Mouse (Mus musculus): ENCODE measurements around the gene Foxl1. TPM values are rescaled to one million over a fixed set of nuclear protein-coding genes. Genes with fewer than 3 reads are reported as not detected.

The Foxl1 gene
- total and polyA plus RNA-seq, 3 experiments: 0.04 TPM; not detected in 2

- Histone ChIP-seq H3K4me1 (ENCODE audit: control insufficient read depth in 1 of 2, insufficient read depth in 2 of 2) (no peaks in the 10 kb centered on the region), H3K4me2 (ENCODE audit: insufficient read depth, low read depth, poor library complexity, severe bottlenecking) (no peak overlapping the region), H3K4me3 (replicated peaks in 1 of 3; ENCODE audit: low read depth in 2 of 3, low read length in 2 of 3, poor library complexity in 1 of 3) (no peak overlapping the region), H3K9ac (ENCODE audit: insufficient read depth, low read depth) (no peak overlapping the region), H3K79me2 (replicated peaks; ENCODE audit: control insufficient read depth, extremely low read depth, insufficient read depth, poor library complexity, severe bottlenecking) (no peaks in the 10 kb centered on the region), H3K27ac (ENCODE audit: insufficient read depth, low read depth) (no peak overlapping the region), H3K36me3 (replicated peaks in 1 of 2; ENCODE audit: control insufficient read depth in 1 of 2, insufficient read depth in 1 of 2, low read length in 1 of 2) (no peaks in the 10 kb centered on the region), H3K27me3 (replicated peaks) (peaks cover 66% of the 10 kb centered on the region), H3K9me3 (replicated peaks; ENCODE audit: low read length) (peaks cover 24% of the 10 kb centered on the region)
- in situ Hi-C loops (cut with MboI; ENCODE audit: low pct_ligation_motif_present, low pct_unique_long_range_greater_than_20kb, low sequenced_read_pairs): no loop called here
- TF ChIP-seq ETS1 (conservative IDR thresholded peaks at IDR 0.05; ENCODE audit: low read depth, low read length) (no peak), MYC (IDR thresholded peaks at IDR 0.05; ENCODE audit: low read depth, low read length) (no peak), CTCF (conservative IDR thresholded peaks at IDR 0.05 in 1 of 2, IDR thresholded peaks at IDR 0.05 in 1 of 2; ENCODE audit: low read depth in 2 of 2, low read length in 2 of 2) (no peak), ZNF384 (IDR thresholded peaks at IDR 0.05; ENCODE audit: low read depth, low read length) (no peak), IRF4 (IDR thresholded peaks at IDR 0.05; ENCODE audit: low read depth, low read length) (no peak), NRF1 (IDR thresholded peaks at IDR 0.05; ENCODE audit: low read depth, low read length) (no peak), MAFK (IDR thresholded peaks at IDR 0.05; ENCODE audit: insufficient replicate concordance, low read length) (no peak), HCFC1 (IDR thresholded peaks at IDR 0.05; ENCODE audit: low read depth, low read length) (no peak), TCF12 (IDR thresholded peaks at IDR 0.05; ENCODE audit: low read depth, low read length) (no peak), ZC3H11A (IDR thresholded peaks at IDR 0.05; ENCODE audit: low read depth, low read length) (no peak), SMC3 (IDR thresholded peaks at IDR 0.05; ENCODE audit: low read depth, low read length) (no peak), MAZ (IDR thresholded peaks at IDR 0.05; ENCODE audit: low read depth, low read length) (no peak), ZMIZ1 (IDR thresholded peaks at IDR 0.05; ENCODE audit: low read depth, low read length) (no peak), MEF2A (IDR thresholded peaks at IDR 0.05; ENCODE audit: borderline replicate concordance, low read depth, low read length) (no peak), JUND (conservative IDR thresholded peaks at IDR 0.05; ENCODE audit: low read depth, low read length) (no peak), SIN3A (IDR thresholded peaks at IDR 0.05; ENCODE audit: low read length) (no peak), RAD21 (IDR thresholded peaks at IDR 0.05; ENCODE audit: low read depth, low read length) (no peak), POLR2AphosphoS2 (IDR thresholded peaks at IDR 0.05; ENCODE audit: low read depth, low read length) (no peak), E2F4 (IDR thresholded peaks at IDR 0.05; ENCODE audit: insufficient replicate concordance, low read depth, low read length) (no peak)
- DNase-seq (ENCODE audit: extremely low read depth): no peak
- dilution Hi-C loops (cut with MboI; ENCODE audit: extremely low pct_ligation_motif_present, extremely low pct_unique_long_range_greater_than_20kb, low sequenced_read_pairs): no loop called here
These were observed 41.5 kb upstream of the Foxl1 start for GRCm38 (mm10) chr8:121086004-121086900.

- TF ChIP-seq EP300 (IDR thresholded peaks at IDR 0.05; ENCODE audit: low read length) (no peak), PAX5 (IDR thresholded peaks at IDR 0.05; ENCODE audit: low read length) (no peak), JUND (conservative IDR thresholded peaks at IDR 0.05; ENCODE audit: low read depth, low read length) (no peak), GABPA (IDR thresholded peaks at IDR 0.05; ENCODE audit: insufficient replicate concordance, low read depth, low read length) (no peak), CHD2 (IDR thresholded peaks at IDR 0.05; ENCODE audit: low read length) (no peak), BHLHE40 (IDR thresholded peaks at IDR 0.05; ENCODE audit: low read depth, low read length) (no peak), HCFC1 (IDR thresholded peaks at IDR 0.05; ENCODE audit: low read depth, low read length) (no peak), ETS1 (conservative IDR thresholded peaks at IDR 0.05; ENCODE audit: low read depth, low read length) (no peak), SIN3A (IDR thresholded peaks at IDR 0.05; ENCODE audit: low read length) (no peak), ELF1 (IDR thresholded peaks at IDR 0.05; ENCODE audit: low read depth, low read length) (no peak), NRF1 (IDR thresholded peaks at IDR 0.05; ENCODE audit: low read depth, low read length) (no peak), SMC3 (IDR thresholded peaks at IDR 0.05; ENCODE audit: low read depth, low read length) (no peak), MAFK (IDR thresholded peaks at IDR 0.05; ENCODE audit: insufficient replicate concordance, low read length) (no peak), IRF4 (IDR thresholded peaks at IDR 0.05; ENCODE audit: low read depth, low read length) (no peak), USF2 (conservative IDR thresholded peaks at IDR 0.05; ENCODE audit: low read depth, low read length) (no peak), RAD21 (IDR thresholded peaks at IDR 0.05; ENCODE audit: low read depth, low read length) (no peak), ZC3H11A (IDR thresholded peaks at IDR 0.05; ENCODE audit: low read depth, low read length) (no peak), ZKSCAN1 (IDR thresholded peaks at IDR 0.05; ENCODE audit: borderline replicate concordance, low read depth, low read length) (no peak), NELFE (IDR thresholded peaks at IDR 0.05; ENCODE audit: low read depth, low read length) (no peak)
- DNase-seq (ENCODE audit: extremely low read depth): no peak
- in situ Hi-C loops (cut with MboI; ENCODE audit: low pct_ligation_motif_present, low pct_unique_long_range_greater_than_20kb, low sequenced_read_pairs): no loop called here
- Histone ChIP-seq H3K27ac (ENCODE audit: insufficient read depth, low read depth) (no peak overlapping the region), H3K9ac (ENCODE audit: insufficient read depth, low read depth) (no peak overlapping the region), H3K79me2 (replicated peaks; ENCODE audit: control insufficient read depth, extremely low read depth, insufficient read depth, poor library complexity, severe bottlenecking) (no peaks in the 10 kb centered on the region), H3K36me3 (replicated peaks in 1 of 2; ENCODE audit: control insufficient read depth in 1 of 2, insufficient read depth in 1 of 2, low read length in 1 of 2) (no peaks in the 10 kb centered on the region), H3K9me3 (replicated peaks; ENCODE audit: low read length) (peaks cover 14% of the 10 kb centered on the region), H3K27me3 (replicated peaks) (peaks cover 66% of the 10 kb centered on the region), H3K4me3 (replicated peaks in 1 of 3; ENCODE audit: low read depth in 2 of 3, low read length in 2 of 3, poor library complexity in 1 of 3) (no peak overlapping the region), H3K4me1 (ENCODE audit: control insufficient read depth in 1 of 2, insufficient read depth in 2 of 2) (no peaks in the 10 kb centered on the region), H3K4me2 (ENCODE audit: insufficient read depth, low read depth, poor library complexity, severe bottlenecking) (no peak overlapping the region)
- dilution Hi-C loops (cut with MboI; ENCODE audit: extremely low pct_ligation_motif_present, extremely low pct_unique_long_range_greater_than_20kb, low sequenced_read_pairs): no loop called here
These were observed 39.5 kb upstream of the Foxl1 start for GRCm38 (mm10) chr8:121088281-121088680.

All from CH12.LX (cell line).